Mouse (Mus musculus) erythroblast, embryonic 14.5 days (primary cell): ENCODE measurements around the gene Slc29a1. TPM values are rescaled to one million over a fixed set of nuclear protein-coding genes. Genes with fewer than 3 reads are reported as not detected.

Source experiments
- H3K27me3 ChIP-seq: 2 replicates; pipeline ENCODE4 v1.6.1; 2012; ENCODE audit warnings: inconsistent platforms; ENCODE audit not compliant: control insufficient read depth
- H3K36me3 ChIP-seq: 2 replicates; pipeline ENCODE4 v1.6.1; 2012; ENCODE audit warnings: mild to moderate bottlenecking, inconsistent platforms; ENCODE audit not compliant: control insufficient read depth
- H3K4me1 ChIP-seq: 2 replicates; pipeline ENCODE4 v1.6.1; 2012; ENCODE audit warnings: inconsistent platforms; ENCODE audit not compliant: control insufficient read depth
- H3K4me3 ChIP-seq: replicated peaks from 2 replicates; pipeline ENCODE3; 2012; ENCODE audit warnings: moderate library complexity, mild to moderate bottlenecking, inconsistent platforms
- H3K9me3 ChIP-seq: 2 replicates; pipeline ENCODE4 v1.6.1; 2012; ENCODE audit warnings: low read length, inconsistent platforms, mixed read lengths; ENCODE audit not compliant: control insufficient read depth
- GATA1 ChIP-seq: IDR thresholded peaks from 2 replicates; pipeline ENCODE4 v1.6.1; 2012; ENCODE audit warnings: low read length, inconsistent platforms, mixed read lengths
- TAL1 ChIP-seq: IDR thresholded peaks from 3 replicates; pipeline ENCODE4 v1.6.1; 2012; ENCODE audit warnings: low read length, inconsistent platforms, mixed read lengths
- polyA plus RNA-seq: library from polyadenylated mRNA; stranded (reverse); fragments of >175 nt; gene quantifications from 2 replicates; pipeline ENCODE4 v1.2.3, GENCODE M21; 2012

Slc29a1 gene
- polyA plus RNA-seq, 1 experiment = 77.5 TPM

DNA sequence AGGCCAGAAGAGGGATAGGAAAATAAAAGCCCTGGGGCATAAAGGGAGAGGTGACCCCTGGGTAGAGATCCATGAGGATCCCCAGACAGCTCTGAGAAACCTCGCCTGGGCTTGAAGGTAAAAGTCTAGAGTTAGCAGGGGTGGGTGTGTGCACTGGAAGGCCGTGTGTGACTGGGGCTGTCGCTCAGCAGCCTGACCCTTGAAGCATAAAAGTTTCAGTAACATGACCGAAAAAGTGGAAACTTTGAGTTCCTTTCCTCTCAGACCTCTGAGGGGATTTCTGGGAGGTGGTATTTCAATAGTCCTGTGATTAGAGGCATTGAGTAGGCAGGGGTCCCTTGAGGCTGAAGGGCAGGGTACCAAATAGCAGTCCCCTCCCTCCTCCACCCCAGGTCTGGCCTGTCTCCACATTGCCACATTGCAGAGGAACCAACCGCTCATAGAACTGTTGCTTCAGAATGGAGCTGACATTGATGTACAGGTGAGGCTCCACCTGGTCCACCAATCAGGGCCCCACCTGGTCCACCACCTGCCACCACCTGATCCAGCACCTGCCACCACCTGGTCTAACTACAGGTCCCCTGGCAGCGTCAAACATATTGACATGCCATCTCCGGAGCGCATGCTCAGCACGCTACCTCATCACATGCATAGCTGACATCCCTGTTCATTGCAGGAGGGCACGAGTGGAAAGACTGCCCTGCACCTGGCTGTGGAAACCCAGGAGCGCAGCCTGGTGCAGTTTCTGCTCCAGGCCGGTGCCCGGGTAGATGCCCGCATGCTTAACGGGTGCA lies 39.5 kb downstream of the Slc29a1 start:
- Histone ChIP-seq H3K27me3 (peaks cover 41% of the 10 kb centered on the region), H3K9me3 (no peaks in the 10 kb centered on the region), H3K4me1 (peaks cover 30% of the 10 kb centered on the region), H3K4me3 (no peak overlapping the region), H3K36me3 (peaks cover under 1% of the 10 kb centered on the region; the same call in 1 of the 2 replicates)
- TF ChIP-seq TAL1 = no peak
- TF ChIP-seq GATA1 = no peak

DNA sequence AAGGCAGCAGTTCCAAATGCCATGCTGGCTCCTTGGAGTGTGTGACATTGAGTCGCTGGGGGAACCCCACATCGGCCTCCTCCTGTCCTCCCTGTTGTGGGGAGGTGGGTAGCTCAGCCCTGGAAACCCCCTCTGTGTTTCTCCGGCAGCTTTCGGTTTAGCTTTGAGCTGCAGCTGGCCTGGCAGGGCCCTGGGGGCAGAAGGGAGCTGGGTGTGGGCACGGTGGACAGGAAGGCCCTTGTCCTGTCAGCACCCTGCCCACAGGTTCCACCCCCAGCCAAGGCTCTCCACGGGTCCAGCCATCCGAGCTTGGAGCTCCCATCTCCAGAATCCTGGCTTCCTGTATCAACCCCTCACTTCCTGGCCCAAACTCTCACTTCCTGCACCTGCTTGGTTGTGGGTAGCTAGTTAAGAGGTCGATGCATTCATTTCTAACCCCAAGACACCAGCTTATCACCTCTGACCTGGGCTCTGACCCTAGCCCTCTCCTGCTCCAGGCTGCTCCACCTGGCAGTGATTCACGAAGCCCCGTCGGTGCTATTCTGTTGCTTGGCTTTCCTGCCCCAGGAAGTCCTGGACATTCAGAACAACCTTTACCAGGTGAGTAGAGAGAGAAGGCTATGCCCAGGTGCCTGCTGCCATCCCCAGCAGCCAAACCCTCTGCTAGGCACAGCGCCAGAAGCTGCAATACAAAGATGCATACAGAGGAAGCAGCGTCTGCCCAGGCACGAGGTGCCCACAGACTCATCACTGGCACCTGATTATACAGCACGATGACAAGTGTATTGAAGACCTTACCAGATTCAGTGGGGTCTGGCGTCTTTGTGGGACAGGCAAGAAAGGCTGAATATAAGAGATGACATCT lies 41.2 kb downstream of the Slc29a1 start:
- no peaks in the 10 kb centered on the region for H3K9me3 ChIP-seq
- peaks cover 14% of the 10 kb centered on the region for H3K4me1 ChIP-seq
- no peak for TF ChIP-seq GATA1
- no peak for TF ChIP-seq TAL1
- H3K36me3 ChIP-seq = no peaks in the 10 kb centered on the region
- H3K4me3 ChIP-seq = no peak overlapping the region
- H3K27me3 ChIP-seq = peaks cover 53% of the 10 kb centered on the region

DNA sequence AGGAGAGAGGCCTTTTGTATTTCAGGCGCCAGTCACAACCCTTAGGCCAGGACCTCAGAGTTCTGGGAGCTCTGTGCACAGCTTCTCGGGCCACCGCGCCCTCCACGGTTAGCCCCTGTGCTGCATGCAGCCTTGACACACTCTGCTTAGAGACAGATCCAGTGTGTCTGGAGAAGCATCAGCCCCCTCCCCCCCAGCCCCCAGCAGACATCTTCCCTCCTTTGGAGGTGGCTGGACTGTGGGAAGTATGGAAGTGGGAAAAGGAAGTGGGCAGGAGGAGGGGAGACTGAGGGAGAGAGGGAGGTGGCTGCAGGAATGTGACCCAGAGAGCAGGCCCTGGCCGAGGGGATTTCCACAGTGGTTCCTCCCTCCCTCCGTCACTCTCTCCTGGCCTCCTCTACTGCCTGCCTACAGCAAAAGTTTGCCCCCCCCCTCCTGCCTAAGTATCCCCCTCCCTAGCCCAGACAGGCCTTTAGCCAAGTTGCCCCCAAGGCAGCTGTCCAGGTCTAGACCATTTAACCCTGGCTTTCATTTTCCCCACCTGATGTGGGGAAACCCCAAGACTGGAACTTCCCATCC lies 42.1 kb downstream of the Slc29a1 start:
- TF ChIP-seq GATA1 = no peak
- TF ChIP-seq TAL1 = no peak
- Histone ChIP-seq H3K4me1 (peaks cover 11% of the 10 kb centered on the region), H3K9me3 (no peaks in the 10 kb centered on the region), H3K27me3 (peaks cover 60% of the 10 kb centered on the region), H3K36me3 (no peaks in the 10 kb centered on the region), H3K4me3 (no peak overlapping the region)

DNA sequence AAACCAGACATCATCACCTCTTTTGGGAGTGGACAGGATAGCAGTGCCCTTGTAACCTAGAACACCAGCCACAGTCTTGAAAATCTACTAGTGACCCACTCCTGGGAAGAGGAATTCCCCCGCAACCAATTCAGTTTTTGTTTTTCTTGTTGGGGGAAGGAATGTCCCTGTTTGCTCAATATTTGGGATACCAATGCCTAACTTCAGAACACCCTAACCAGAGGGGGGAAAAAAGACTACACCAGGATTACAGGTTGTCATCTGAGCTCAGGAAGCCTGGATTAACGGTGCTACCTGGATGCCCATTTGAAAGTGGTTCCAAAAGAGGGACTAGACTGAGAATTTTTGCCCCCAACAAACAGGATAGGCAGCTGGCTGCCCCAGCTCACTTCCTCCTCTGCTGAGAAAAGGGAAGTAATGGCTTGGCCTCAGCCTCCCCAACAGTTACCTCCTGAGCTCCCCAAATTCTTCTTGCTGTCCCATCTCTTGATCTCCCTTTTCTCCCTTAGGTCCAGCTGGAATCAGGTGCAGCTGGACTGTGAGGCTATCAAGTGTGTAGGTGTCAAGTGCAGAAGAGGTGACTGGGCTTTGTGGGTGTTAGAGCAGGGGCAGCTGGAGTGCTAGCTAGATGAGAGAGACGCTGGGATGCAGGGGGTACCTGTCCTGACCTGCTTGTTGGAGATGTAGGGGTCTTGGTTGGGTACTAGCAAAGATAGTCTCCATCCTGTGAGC lies 42.7 kb downstream of the Slc29a1 start:
- Histone ChIP-seq H3K27me3 (peaks cover 65% of the 10 kb centered on the region), H3K36me3 (no peaks in the 10 kb centered on the region), H3K9me3 (no peaks in the 10 kb centered on the region), H3K4me3 (peak overlapping the region; percentile 64), H3K4me1 (peaks cover 14% of the 10 kb centered on the region)
- no peak for TF ChIP-seq TAL1
- no peak for TF ChIP-seq GATA1

DNA sequence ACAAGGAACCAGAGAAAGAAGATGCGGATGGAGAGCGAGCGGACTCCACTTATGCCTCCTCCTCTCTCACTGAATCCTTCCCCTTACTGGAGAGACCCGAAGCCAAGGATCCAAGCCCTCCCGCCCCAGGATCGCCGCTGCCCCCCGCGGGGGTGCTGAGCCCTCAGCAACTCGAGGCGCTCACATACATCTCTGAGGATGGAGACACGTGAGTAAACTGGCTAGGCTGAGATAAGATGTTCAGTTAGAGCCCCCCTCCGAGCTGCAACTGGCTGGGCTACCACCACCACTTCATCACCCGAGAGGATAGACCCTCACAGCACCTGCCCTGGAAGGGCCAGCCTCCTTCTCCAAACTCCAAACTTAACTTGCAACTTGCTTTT lies 43.3 kb downstream of the Slc29a1 start:
- Histone ChIP-seq H3K36me3 (no peaks in the 10 kb centered on the region), H3K27me3 (peaks cover 71% of the 10 kb centered on the region), H3K4me1 (peaks cover 14% of the 10 kb centered on the region), H3K9me3 (no peaks in the 10 kb centered on the region), H3K4me3 (peak overlapping the region; percentile 64)
- TF ChIP-seq GATA1 (no peak), TAL1 (no peak)

DNA sequence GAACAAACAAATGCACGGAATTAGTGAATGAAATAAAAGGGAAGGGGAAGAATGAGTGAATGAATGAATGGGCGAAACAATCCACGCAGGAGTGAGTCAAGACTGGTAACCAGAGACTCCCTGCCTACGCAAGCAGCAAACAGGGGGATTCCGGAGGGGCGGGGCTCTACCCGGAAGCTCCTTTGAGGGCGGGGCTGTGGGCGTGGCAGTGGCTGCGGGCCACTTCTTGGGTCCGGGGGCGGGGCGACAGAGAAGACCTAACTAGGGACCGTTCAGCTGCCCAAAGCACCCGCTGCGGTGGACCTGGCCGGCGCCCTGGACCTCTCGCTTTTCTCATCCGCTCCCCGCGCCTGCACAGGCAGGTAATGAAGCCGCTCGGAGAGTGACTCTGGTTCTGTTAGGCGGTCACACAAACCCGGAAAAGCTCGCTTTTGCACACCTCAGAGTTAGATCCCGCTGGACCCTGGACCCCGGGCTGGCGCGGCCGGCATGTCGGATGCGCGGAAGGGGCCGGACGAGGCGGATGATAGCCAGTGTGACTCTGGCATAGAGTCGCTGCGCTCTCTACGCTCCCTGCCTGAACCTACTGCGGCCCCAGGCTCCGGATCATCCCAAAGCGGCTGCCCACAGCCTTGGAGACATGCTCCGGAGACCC lies 43.8 kb downstream of the Slc29a1 start, which contains the start of gene Nfkbie:
Gene Nfkbie (plus strand): TSS at position 252 of the 655 bp plus-strand sequence.
- Histone ChIP-seq H3K4me1 (peaks cover 14% of the 10 kb centered on the region), H3K9me3 (no peaks in the 10 kb centered on the region), H3K4me3 (peak within 1 kb of the TSS; percentile 64), H3K36me3 (no peaks in the 10 kb centered on the region), H3K27me3 (peaks cover 76% of the 10 kb centered on the region)
- TF ChIP-seq GATA1 (no peak), TAL1 (no peak)

DNA sequence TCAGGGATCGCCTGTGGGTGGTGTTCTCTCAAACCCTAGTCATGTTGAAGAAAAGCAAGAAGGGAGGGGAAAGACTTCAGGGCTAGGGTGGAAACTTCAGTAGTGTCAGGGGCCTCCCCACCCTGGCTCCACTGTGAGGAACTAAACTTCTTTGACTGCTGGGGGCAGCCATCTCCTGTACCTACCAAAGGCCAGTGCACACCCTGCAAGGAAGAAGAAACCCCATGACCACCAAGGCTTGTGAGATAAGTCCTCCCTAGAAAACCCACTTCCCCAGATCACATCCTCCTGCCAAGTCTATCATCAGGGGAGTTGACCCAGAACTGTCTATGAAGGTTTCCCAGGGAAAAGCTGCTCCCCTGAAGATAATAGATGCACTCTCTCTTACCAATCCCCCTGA lies 45.0 kb downstream of the Slc29a1 start:
- Histone ChIP-seq H3K4me1 (peaks cover 14% of the 10 kb centered on the region), H3K27me3 (peaks cover 84% of the 10 kb centered on the region), H3K9me3 (no peaks in the 10 kb centered on the region; the same call in 1 of the 2 replicates), H3K4me3 (no peak overlapping the region), H3K36me3 (no peaks in the 10 kb centered on the region)
- TF ChIP-seq GATA1 (no peak), TAL1 (no peak)

DNA sequence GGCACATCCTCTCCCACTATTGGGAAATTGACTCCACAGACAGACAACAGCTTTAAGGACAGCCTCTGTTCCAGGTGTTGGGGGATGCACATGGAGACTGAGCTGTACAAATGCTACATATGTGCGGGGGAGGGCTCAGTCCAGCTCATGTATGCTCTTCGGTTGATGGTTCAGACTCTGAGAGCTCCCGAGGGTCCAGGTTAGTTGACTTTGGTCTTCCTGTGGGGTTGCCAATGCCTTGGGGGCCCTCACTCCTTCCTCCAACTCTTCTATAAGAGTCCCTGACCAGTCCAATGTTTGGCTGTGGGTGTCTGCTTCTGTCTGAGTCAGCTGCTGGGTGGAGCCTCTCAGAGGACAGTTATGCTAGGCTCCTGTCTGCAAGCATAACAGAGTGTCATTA lies 46.3 kb downstream of the Slc29a1 start:
- TF ChIP-seq GATA1 (no peak), TAL1 (no peak)
- Histone ChIP-seq H3K4me3 (no peak overlapping the region), H3K27me3 (peaks cover 91% of the 10 kb centered on the region), H3K9me3 (peaks cover 2% of the 10 kb centered on the region; the same call in 1 of the 2 replicates), H3K36me3 (no peaks in the 10 kb centered on the region), H3K4me1 (peaks cover 14% of the 10 kb centered on the region)
